Mouse (Mus musculus): ENCODE results near the gene Fgg. TPM values are rescaled to one million over a fixed set of nuclear protein-coding genes. Genes with fewer than 3 reads are reported as not detected.
A peak's percentile ranks its signal among the peaks of the same experiment; 100 is the strongest.

Fgg gene
- 2.0 and 2.6 TPM in 2 replicates for polyA plus RNA-seq (2015; fragmentation: Nextera tagmentation; extraction: Ambion mirVana)

DNA sequence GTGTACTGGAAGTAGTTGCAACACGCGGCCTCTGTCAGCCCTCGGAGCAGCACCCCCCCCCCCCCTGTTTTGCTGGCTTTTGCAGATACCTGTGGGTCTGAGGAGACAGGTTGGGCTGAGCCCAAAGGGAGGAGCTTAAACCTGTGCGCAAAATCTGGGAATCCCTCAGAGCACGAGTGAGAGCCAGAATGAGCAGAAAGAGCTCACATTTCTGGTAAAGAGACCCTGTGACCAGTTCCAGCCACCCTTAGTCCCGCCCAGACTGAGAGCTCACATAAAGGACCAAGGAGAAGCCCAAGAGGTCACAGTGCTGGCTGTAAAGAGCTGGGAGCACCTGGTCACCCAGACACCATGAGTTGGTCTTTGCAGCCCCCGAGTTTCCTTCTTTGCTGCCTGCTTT lies at the start of gene Fgg:
Fgg (plus strand) TSS at position 168 of the 400 bp plus-strand sequence.
- 0 out of 2 replicates have a peak, but pooled peaks have one; percentile 31 for ATAC-seq (ENCODE audit: low FRiP score, low TSS enrichment)
- WGBS: 43% methylated on average over 7 of the region's 7 CpGs
- Histone ChIP-seq H3K4me2 (replicated peaks; ENCODE audit: low read depth, low read length) (no peak within 1 kb of the TSS), H3K36me3 (ENCODE audit: insufficient read depth, low read length) (no peaks in the 10 kb centered on the region), H3K27me3 (ENCODE audit: insufficient read depth, low read length) (no peaks in the 10 kb centered on the region), H3K4me1 (ENCODE audit: insufficient read depth, low read length) (no peaks in the 10 kb centered on the region), H3K27ac (ENCODE audit: low read length) (no peak within 1 kb of the TSS), H3K9ac (replicated peaks; ENCODE audit: low read length) (no peak within 1 kb of the TSS), H3K4me3 (ENCODE audit: low read length) (no peak within 1 kb of the TSS), H3K9me3 (ENCODE audit: low read length) (no peaks in the 10 kb centered on the region)

DNA sequence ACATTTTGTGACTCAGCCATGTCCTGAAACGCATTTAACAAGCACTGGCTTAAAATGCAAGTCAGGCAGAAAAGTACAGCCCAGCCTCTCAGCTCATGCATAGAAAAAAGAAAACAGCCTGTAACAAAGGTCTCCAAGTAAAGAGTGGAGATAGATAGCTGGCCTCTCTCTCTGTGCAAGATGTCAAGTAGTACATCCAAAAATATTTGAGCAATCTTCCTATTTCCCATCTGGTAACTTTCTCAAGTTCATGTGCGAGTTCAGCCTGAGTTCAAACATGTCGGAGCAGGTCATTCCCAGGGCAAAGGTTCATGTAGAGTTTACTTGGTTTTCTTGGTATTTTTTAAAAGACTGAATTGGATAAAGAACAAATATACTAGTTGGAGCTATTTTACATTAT lies 36.5 kb upstream of the Fgg start:
- H3K4me1 ChIP-seq (ENCODE audit: insufficient read depth, low read length): no peaks in the 10 kb centered on the region
- H3K36me3 ChIP-seq (ENCODE audit: insufficient read depth, low read length): no peaks in the 10 kb centered on the region
- H3K4me3 ChIP-seq (ENCODE audit: low read length): no peak overlapping the region
- no peaks in the 10 kb centered on the region for H3K27me3 ChIP-seq (ENCODE audit: insufficient read depth, low read length)
- H3K9me3 ChIP-seq (ENCODE audit: low read length): no peaks in the 10 kb centered on the region
- no peak overlapping the region for H3K4me2 ChIP-seq (replicated peaks; ENCODE audit: low read depth, low read length)
- no peak overlapping the region for H3K27ac ChIP-seq (ENCODE audit: low read length)
- 69% methylated on average over 3 of the region's 3 CpGs for WGBS
- ATAC-seq (ENCODE audit: low FRiP score, low TSS enrichment): no peak
- H3K9ac ChIP-seq (replicated peaks; ENCODE audit: low read length): no peak overlapping the region

DNA sequence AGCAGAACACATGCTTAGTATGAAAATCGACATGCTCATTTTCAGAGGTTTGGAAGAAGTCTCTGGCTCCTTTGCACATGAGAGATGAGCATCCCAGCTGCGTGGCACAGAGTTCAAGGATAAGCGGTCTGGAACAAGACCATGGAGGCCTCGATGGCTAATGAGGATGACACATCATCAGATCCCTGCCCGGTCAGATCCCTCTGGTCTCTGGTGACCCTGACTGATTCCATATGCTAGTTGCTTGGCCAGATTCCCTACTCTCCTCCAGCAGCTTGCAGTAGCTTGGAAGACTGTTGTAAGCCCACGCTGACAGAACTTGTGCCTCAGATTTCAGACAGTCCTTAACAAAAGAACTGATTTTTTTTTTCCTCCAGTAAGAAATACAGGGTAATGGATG lies 26.7 kb upstream of the Fgg start:
- Histone ChIP-seq H3K27me3 (ENCODE audit: insufficient read depth, low read length) (no peaks in the 10 kb centered on the region), H3K4me1 (ENCODE audit: insufficient read depth, low read length) (no peaks in the 10 kb centered on the region), H3K4me2 (replicated peaks; ENCODE audit: low read depth, low read length) (no peak overlapping the region), H3K9ac (replicated peaks; ENCODE audit: low read length) (no peak overlapping the region), H3K36me3 (ENCODE audit: insufficient read depth, low read length) (no peaks in the 10 kb centered on the region), H3K9me3 (ENCODE audit: low read length) (no peaks in the 10 kb centered on the region), H3K4me3 (ENCODE audit: low read length) (no peak overlapping the region), H3K27ac (ENCODE audit: low read length) (no peak overlapping the region)
- peak; percentile 19; the same call in 1 of the 2 replicates for ATAC-seq (ENCODE audit: low FRiP score, low TSS enrichment)
- WGBS: 62% methylated on average over 6 of the region's 6 CpGs

DNA sequence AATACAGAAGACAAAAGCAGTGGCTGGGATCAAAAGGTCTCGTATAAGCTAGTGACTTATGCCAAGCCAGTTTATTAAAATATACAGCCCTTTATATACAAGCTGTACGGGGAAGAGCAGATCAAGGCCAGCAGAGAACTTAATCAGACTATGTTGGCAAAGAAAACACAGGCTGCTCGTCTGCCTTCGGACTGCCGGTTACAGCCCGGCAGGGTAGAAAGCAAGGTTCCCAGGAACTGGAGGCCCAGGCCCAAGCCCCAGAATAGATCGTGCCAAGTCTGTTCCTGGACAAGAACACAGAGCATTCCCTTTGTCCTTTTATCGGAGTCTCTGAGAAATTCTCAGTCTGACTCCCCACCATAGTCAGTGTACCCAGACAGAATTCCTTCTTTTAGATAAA lies 25.7 kb upstream of the Fgg start:
- Histone ChIP-seq H3K4me2 (replicated peaks; ENCODE audit: low read depth, low read length) (no peak overlapping the region), H3K36me3 (ENCODE audit: insufficient read depth, low read length) (no peaks in the 10 kb centered on the region), H3K27me3 (ENCODE audit: insufficient read depth, low read length) (no peaks in the 10 kb centered on the region), H3K4me3 (ENCODE audit: low read length) (no peak overlapping the region), H3K9me3 (ENCODE audit: low read length) (no peaks in the 10 kb centered on the region), H3K9ac (replicated peaks; ENCODE audit: low read length) (no peak overlapping the region), H3K4me1 (ENCODE audit: insufficient read depth, low read length) (no peaks in the 10 kb centered on the region), H3K27ac (ENCODE audit: low read length) (no peak overlapping the region)
- WGBS: 72% methylated on average over 8 of the region's 8 CpGs
- no peak for ATAC-seq (ENCODE audit: low FRiP score, low TSS enrichment)

DNA sequence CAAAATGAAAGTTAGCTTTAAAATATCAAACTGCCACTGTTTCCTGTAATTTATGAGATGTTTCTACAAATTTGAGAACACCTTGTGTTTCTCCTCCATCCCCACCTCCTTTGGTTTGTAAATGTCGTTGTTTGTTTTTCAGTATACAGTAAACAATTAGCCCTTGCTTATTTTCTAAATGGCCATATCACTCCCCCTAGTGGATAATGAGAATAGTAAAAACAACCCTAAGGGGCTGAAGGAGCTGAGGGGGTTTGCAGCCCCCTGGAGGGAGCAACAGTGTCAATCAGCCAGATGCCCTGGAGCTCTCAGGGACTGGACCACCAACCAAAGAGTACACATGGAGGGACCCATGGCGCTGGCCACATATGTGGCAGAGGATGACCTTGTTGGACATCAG lies 22.7 kb upstream of the Fgg start:
- Histone ChIP-seq H3K9me3 (ENCODE audit: low read length) (no peaks in the 10 kb centered on the region), H3K27me3 (ENCODE audit: insufficient read depth, low read length) (no peaks in the 10 kb centered on the region), H3K4me3 (ENCODE audit: low read length) (no peak overlapping the region), H3K36me3 (ENCODE audit: insufficient read depth, low read length) (no peaks in the 10 kb centered on the region), H3K4me2 (replicated peaks; ENCODE audit: low read depth, low read length) (no peak overlapping the region), H3K4me1 (ENCODE audit: insufficient read depth, low read length) (no peaks in the 10 kb centered on the region), H3K27ac (ENCODE audit: low read length) (no peak overlapping the region), H3K9ac (replicated peaks; ENCODE audit: low read length) (no peak overlapping the region)
- no peak for ATAC-seq (ENCODE audit: low FRiP score, low TSS enrichment)
- WGBS: 85% methylated on average over 2 of the region's 2 CpGs

DNA sequence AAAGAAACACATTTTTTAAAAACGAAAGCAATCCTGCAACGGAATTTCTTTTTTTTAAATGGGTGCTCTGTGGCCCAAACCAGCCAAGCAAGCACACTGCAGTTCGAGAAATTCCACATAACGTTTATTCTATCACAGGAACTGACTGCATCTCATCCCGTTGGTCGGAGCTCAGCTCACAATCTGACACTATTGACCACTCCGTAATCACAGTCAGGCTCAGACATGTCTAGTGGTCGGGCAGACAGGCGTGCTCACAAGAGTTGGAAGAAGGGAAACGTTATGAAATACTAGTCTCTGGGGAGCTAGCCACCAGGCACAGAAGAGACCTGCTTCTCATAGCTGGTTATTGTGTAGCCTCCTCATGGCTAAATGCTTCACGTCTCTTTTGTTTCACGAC lies 15.6 kb upstream of the Fgg start:
- Histone ChIP-seq H3K27ac (ENCODE audit: low read length) (no peak overlapping the region), H3K4me1 (ENCODE audit: insufficient read depth, low read length) (peaks cover 6% of the 10 kb centered on the region), H3K27me3 (ENCODE audit: insufficient read depth, low read length) (no peaks in the 10 kb centered on the region; the same call in 1 of the 2 replicates), H3K9ac (replicated peaks; ENCODE audit: low read length) (no peak overlapping the region), H3K36me3 (ENCODE audit: insufficient read depth, low read length) (no peaks in the 10 kb centered on the region), H3K4me2 (replicated peaks; ENCODE audit: low read depth, low read length) (no peak overlapping the region), H3K9me3 (ENCODE audit: low read length) (no peaks in the 10 kb centered on the region), H3K4me3 (ENCODE audit: low read length) (no peak overlapping the region)
- 80% methylated on average over 12 of the region's 12 CpGs for whole genome bisulfite sequencing
- ATAC-seq (ENCODE audit: low FRiP score, low TSS enrichment): no peak

DNA sequence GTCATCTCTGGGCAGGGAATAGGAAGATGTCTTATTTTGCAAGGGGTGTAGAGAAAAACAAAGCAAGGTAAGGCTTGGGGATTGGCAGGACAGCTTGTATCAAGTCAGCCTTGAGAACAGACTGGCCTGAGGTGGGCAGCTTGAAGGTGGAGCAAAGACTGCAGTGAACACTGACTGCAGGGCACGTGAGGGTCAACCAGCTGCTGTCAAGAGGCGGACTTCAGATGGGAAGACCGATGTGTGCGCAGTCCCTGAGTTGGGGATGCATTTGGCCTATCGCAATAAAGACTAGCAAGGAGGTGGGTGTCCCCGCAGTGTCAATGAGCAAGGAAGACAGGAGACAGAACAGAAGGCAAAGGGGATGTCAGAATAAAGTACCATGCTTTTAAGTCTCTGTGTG lies 14.6 kb upstream of the Fgg start:
- H3K9ac ChIP-seq (replicated peaks; ENCODE audit: low read length): no peak overlapping the region
- H3K36me3 ChIP-seq (ENCODE audit: insufficient read depth, low read length): no peaks in the 10 kb centered on the region
- H3K4me1 ChIP-seq (ENCODE audit: insufficient read depth, low read length): peaks cover 6% of the 10 kb centered on the region
- H3K27me3 ChIP-seq (ENCODE audit: insufficient read depth, low read length): no peaks in the 10 kb centered on the region; the same call in 1 of the 2 replicates
- 85% methylated on average over 6 of the region's 6 CpGs for WGBS
- H3K4me3 ChIP-seq (ENCODE audit: low read length): no peak overlapping the region
- H3K9me3 ChIP-seq (ENCODE audit: low read length): no peaks in the 10 kb centered on the region
- H3K27ac ChIP-seq (ENCODE audit: low read length): no peak overlapping the region
- no peak overlapping the region for H3K4me2 ChIP-seq (replicated peaks; ENCODE audit: low read depth, low read length)
- ATAC-seq (ENCODE audit: low FRiP score, low TSS enrichment): no peak

DNA sequence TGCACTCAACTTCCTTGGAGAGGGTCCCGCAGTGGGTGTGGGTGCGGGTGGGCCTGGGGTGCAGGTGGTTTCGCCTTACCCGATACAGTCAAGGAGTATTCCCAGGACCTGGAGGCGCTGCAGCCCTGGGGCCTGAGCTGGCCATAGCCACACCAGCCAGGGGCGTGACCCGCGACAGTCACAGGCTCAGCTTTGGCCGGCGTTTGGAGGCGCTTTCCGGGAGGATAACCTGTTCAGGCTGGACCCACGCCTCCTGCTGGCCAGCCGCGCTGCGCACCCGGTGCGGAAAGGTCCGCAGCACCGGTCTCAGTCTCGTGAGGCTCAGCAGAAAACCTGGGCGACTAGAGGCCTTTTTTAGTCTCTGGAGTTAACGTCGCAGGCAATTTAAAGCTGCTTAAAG lies 12.2 kb upstream of the Fgg start:
- peak; percentile 82 for ATAC-seq (ENCODE audit: low FRiP score, low TSS enrichment)
- Histone ChIP-seq H3K4me1 (ENCODE audit: insufficient read depth, low read length) (peaks cover 6% of the 10 kb centered on the region), H3K4me2 (replicated peaks; ENCODE audit: low read depth, low read length) (peak overlapping the region; percentile 57), H3K4me3 (ENCODE audit: low read length) (peak overlapping the region; percentile 29), H3K9ac (replicated peaks; ENCODE audit: low read length) (peak overlapping the region; percentile 27; the same call in 1 of the 2 replicates), H3K27ac (ENCODE audit: low read length) (no peak overlapping the region), H3K36me3 (ENCODE audit: insufficient read depth, low read length) (no peaks in the 10 kb centered on the region), H3K27me3 (ENCODE audit: insufficient read depth, low read length) (no peaks in the 10 kb centered on the region; the same call in 1 of the 2 replicates), H3K9me3 (ENCODE audit: low read length) (no peaks in the 10 kb centered on the region)
- 3% methylated on average over 24 of the region's 24 CpGs for WGBS

DNA sequence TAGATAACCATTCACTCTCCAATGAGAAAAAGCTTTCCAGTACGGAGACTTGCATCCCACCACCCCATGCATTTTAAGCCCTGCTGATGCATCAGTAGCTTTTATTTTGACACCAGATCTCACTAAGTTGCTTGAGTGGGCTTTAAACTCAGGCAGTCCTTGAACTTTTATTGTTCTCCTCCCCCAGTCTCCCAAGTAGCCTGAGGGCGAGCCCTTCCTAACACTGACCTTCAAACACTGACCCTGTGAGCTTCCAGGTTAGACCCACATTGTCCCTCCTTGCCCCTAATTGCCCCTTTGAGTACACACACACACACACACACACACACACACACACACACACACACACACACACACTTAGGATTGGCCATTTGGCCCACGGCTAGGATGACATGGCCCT lies 10.9 kb upstream of the Fgg start:
- Histone ChIP-seq H3K27me3 (ENCODE audit: insufficient read depth, low read length) (no peaks in the 10 kb centered on the region; the same call in 1 of the 2 replicates), H3K9ac (replicated peaks; ENCODE audit: low read length) (no peak overlapping the region), H3K9me3 (ENCODE audit: low read length) (no peaks in the 10 kb centered on the region), H3K4me3 (ENCODE audit: low read length) (no peak overlapping the region), H3K4me2 (replicated peaks; ENCODE audit: low read depth, low read length) (no peak overlapping the region), H3K27ac (ENCODE audit: low read length) (no peak overlapping the region), H3K4me1 (ENCODE audit: insufficient read depth, low read length) (peaks cover 6% of the 10 kb centered on the region), H3K36me3 (ENCODE audit: insufficient read depth, low read length) (no peaks in the 10 kb centered on the region)
- WGBS: 56% methylated on average over 3 of the region's 3 CpGs
- no peak for ATAC-seq (ENCODE audit: low FRiP score, low TSS enrichment)

DNA sequence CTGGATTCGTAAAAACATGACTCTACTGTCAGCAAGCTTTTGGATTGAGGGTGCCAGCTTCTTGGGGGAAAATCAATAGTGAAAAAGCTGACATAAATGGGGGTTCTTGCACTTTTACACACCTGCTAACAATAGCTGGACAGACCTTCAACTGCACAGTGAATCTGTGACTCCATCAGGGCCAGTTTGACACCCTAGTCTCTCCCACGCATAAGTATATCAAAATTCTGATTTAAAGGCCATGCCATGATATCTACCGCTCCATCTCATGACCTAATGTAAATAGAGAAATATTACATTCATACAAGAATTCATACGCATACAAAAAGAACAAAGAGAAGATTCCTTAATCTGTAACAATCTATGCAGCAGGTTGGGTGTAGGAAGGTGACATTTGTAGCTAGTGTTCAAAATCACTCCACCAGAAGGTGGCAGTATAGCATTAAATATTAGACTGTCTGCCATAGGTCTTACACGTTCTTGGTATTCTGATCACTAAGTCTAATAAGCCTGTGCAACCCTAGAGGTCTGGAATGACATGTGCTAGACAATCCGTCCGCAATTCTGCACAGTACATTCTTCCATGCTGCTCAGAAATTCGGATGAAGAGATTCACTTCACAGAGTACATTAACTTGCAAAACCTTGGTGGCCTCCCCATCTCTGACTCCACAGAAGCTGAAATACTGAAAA lies 8.6 kb upstream of the Fgg start:
- H3K27me3 ChIP-seq (ENCODE audit: insufficient read depth, low read length): no peaks in the 10 kb centered on the region; the same call in 1 of the 2 replicates
- H3K36me3 ChIP-seq (ENCODE audit: insufficient read depth, low read length): no peaks in the 10 kb centered on the region
- ATAC-seq (ENCODE audit: low FRiP score, low TSS enrichment): peak; percentile 84
- no peak overlapping the region for H3K4me2 ChIP-seq (replicated peaks; ENCODE audit: low read depth, low read length)
- H3K4me3 ChIP-seq (ENCODE audit: low read length): no peak overlapping the region
- no peaks in the 10 kb centered on the region for H3K9me3 ChIP-seq (ENCODE audit: low read length)
- H3K4me1 ChIP-seq (ENCODE audit: insufficient read depth, low read length): peaks cover 6% of the 10 kb centered on the region
- 30% methylated on average over 8 of the region's 8 CpGs for WGBS
- H3K9ac ChIP-seq (replicated peaks; ENCODE audit: low read length): no peak overlapping the region
- H3K27ac ChIP-seq (ENCODE audit: low read length): no peak overlapping the region

Data from kidney, embryonic 16.5 days (tissue).